Comparison of ENCODE assay signal across 8 mouse cellular contexts in the genomic region with DNA sequence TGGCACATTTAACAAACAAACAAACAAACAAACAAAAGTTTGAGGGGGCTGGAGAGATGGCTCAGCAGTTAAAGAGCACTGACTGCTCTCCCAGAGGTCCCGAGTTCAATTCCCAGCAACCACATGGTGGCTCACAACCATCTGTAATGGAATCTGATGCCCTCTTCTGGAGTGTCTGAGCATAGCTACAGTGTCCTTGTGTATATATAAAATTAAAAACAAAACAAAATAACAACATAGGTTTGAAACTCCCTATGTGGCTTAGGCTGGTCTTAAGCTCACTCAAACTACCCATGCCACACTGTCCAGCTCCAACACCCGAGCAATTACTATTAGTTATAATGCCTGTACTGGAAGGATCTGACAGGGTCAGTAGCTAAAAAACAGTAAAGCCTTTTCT. TPM values are rescaled to one million over a fixed set of nuclear protein-coding genes. Genes with fewer than 3 reads are reported as not detected.
DNase-seq lines count a peak whose midpoint lies in the region; ATAC-seq and TF ChIP-seq lines count a peak whose summit lies in the region.

No protein-coding gene starts in this region.

- H3K4me1 ChIP-seq in erythroblast, embryonic 14.5 days (ENCODE audit: control insufficient read depth): peaks cover 32% of the 10 kb centered on the region
- peaks cover 19% of the 10 kb centered on the region for H3K4me1 ChIP-seq in forebrain, embryonic 13.5 days
- H3K4me1 ChIP-seq in liver, embryonic 14.5 days (replicated peaks; ENCODE audit: control insufficient read depth in 2 of 2, insufficient read depth in 2 of 2, low read length in 1 of 2): peaks cover 3 to 10% of the 10 kb centered on the region in 2 experiments

- H3K27me3 ChIP-seq in erythroblast, embryonic 14.5 days (ENCODE audit: control insufficient read depth): no peaks in the 10 kb centered on the region
- H3K27me3 ChIP-seq in forebrain, embryonic 13.5 days: no peaks in the 10 kb centered on the region
- no peaks in the 10 kb centered on the region for H3K27me3 ChIP-seq in liver, embryonic 14.5 days (ENCODE audit: control insufficient read depth, insufficient read depth, low read length)

- peak overlapping the region; percentile 79 for H3K4me3 ChIP-seq in erythroblast, embryonic 14.5 days (replicated peaks)
- H3K4me3 ChIP-seq in forebrain, embryonic 13.5 days: peak overlapping the region; percentile 67
- H3K4me3 ChIP-seq in liver, embryonic 14.5 days (ENCODE audit: insufficient read depth in 1 of 2, low read depth in 2 of 2, low read length in 2 of 2): peak overlapping the region; percentile 25 to 98; a peak in 3 of 4 replicates

- peak overlapping the region; percentile 76 for H3K4me2 ChIP-seq in forebrain, embryonic 13.5 days
- peak overlapping the region; percentile 98 for H3K4me2 ChIP-seq in liver, embryonic 14.5 days (ENCODE audit: low read depth)

- TF ChIP-seq EP300 in liver, embryonic 14.5 days (IDR thresholded peaks at IDR 0.05; ENCODE audit: low read depth): no peak

- H3K27ac ChIP-seq in forebrain, embryonic 13.5 days: peak overlapping the region; percentile 91; the same call in 1 of the 2 replicates
- H3K27ac ChIP-seq in liver, embryonic 14.5 days: no peak overlapping the region

- H3K9me3 ChIP-seq in erythroblast, embryonic 14.5 days (ENCODE audit: control insufficient read depth, low read length): 0 out of 2 replicates have a peak, but pooled peaks cover 5% of the 10 kb centered on the region
- H3K9me3 ChIP-seq in forebrain, embryonic 13.5 days (replicated peaks): no peaks in the 10 kb centered on the region
- no peaks in the 10 kb centered on the region for H3K9me3 ChIP-seq in liver, embryonic 14.5 days (ENCODE audit: control insufficient read depth, low read length)

- peak overlapping the region; percentile 80 for H3K9ac ChIP-seq in forebrain, embryonic 13.5 days
- peak overlapping the region; percentile 95 for H3K9ac ChIP-seq in liver, embryonic 14.5 days (replicated peaks)

- TF ChIP-seq CTCF in liver, embryonic 14.5 days (IDR thresholded peaks at IDR 0.05; ENCODE audit: low read depth): peak; percentile 24; the same call in 1 of the 2 replicates

- 89% methylated on average over 2 of the region's 2 CpGs for WGBS in forebrain, embryonic 13.5 days
- WGBS in liver, embryonic 14.5 days (ENCODE audit: insufficient replicate concordance): 82% methylated on average over 2 of the region's 2 CpGs

- peaks cover 62% of the 10 kb centered on the region for H3K36me3 ChIP-seq in erythroblast, embryonic 14.5 days (ENCODE audit: control insufficient read depth)
- H3K36me3 ChIP-seq in forebrain, embryonic 13.5 days (ENCODE audit: poor library complexity, severe bottlenecking): peaks cover 22% of the 10 kb centered on the region
- H3K36me3 ChIP-seq in liver, embryonic 14.5 days (replicated peaks; ENCODE audit: control insufficient read depth, insufficient read depth, low read depth): peaks cover 19% of the 10 kb centered on the region

- ATAC-seq in erythroblast, adult 5-6 weeks (replicated peaks; ENCODE audit: low FRiP score, poor library complexity, severe bottlenecking): no peak
- ATAC-seq in forebrain, embryonic 13.5 days: no peak
- ATAC-seq in liver, embryonic 14.5 days (ENCODE audit: insufficient read depth): no peak

- DNase-seq in 3T3-L1 (ENCODE audit: low read depth, low spot score): peak; percentile 51
- no peak for DNase-seq in liver, embryonic 14.5 days (ENCODE audit: low read depth in 3 of 3, low spot score in 3 of 3)
- DNase-seq in embryo, embryonic 10.5 days (ENCODE audit: low spot score): no peak
- DNase-seq in right cerebral cortex, postnatal 14 days: no peak
- DNase-seq in adrenal gland, postnatal 36 days: no peak

RNA-seq across cellular contexts. Expression of a gene that starts 1.0 kb away (rescaled TPM):
- polyA plus RNA-seq in erythroblast, embryonic 14.5 days (2012): 41.6 and 50.1 TPM in 2 replicates
- 25.4 and 29.3 TPM in 2 replicates for total RNA-seq in erythroblast, adult 5-6 weeks (2015; ENCODE audit: low replicate concordance)
- total RNA-seq in erythroblast, adult 5-6 weeks (2017; ENCODE audit: low replicate concordance): 12.7 TPM in 1 of 2 replicates, not detected in the other
- polyA plus RNA-seq in forebrain, embryonic 13.5 days (2015; fragmentation: Nextera tagmentation; extraction: Ambion mirVana): 389 and 451 TPM in 2 replicates
- 123 and 181 TPM in 2 replicates for polyA plus RNA-seq in liver, embryonic 14.5 days (2012; rRNA removed)
- polyA plus RNA-seq in liver, embryonic 14.5 days (2014; fragmentation: Nextera tagmentation; extraction: Ambion mirVana): 248 and 249 TPM in 2 replicates
- total RNA-seq in adrenal gland, postnatal 36 days (2021): 100 to 1,000 TPM; 319 to 321 TPM

RNA-seq across cellular contexts. Expression of a gene that starts 1.2 kb away (rescaled TPM):
- polyA plus RNA-seq in erythroblast, embryonic 14.5 days (2012): 3.2 and 3.4 TPM in 2 replicates
- 6.3 and 17.8 TPM in 2 replicates for total RNA-seq in erythroblast, adult 5-6 weeks (2015; ENCODE audit: low replicate concordance)
- total RNA-seq in erythroblast, adult 5-6 weeks (2017; ENCODE audit: low replicate concordance): 12.8 and 13.7 TPM in 2 replicates
- 36.7 and 38.8 TPM in 2 replicates for polyA plus RNA-seq in forebrain, embryonic 13.5 days (2015; fragmentation: Nextera tagmentation; extraction: Ambion mirVana)
- 37.3 and 40.9 TPM in 2 replicates for polyA plus RNA-seq in liver, embryonic 14.5 days (2012; rRNA removed)
- 55.3 and 62.5 TPM in 2 replicates for polyA plus RNA-seq in liver, embryonic 14.5 days (2014; fragmentation: Nextera tagmentation; extraction: Ambion mirVana)
- 10 to 100 TPM; 82.1 to 90.9 TPM for total RNA-seq in adrenal gland, postnatal 36 days (2021)

RNA-seq across cellular contexts. Expression of a gene that starts 15.9 kb away (rescaled TPM):
- 0.01 TPM in 1 of 2 replicates, not detected in the other for polyA plus RNA-seq in erythroblast, embryonic 14.5 days (2012)
- 0.42 and 15.8 TPM in 2 replicates for total RNA-seq in erythroblast, adult 5-6 weeks (2015; ENCODE audit: low replicate concordance)
- total RNA-seq in erythroblast, adult 5-6 weeks (2017; ENCODE audit: low replicate concordance): 5.3 and 14.0 TPM in 2 replicates
- 20.7 and 21.2 TPM in 2 replicates for polyA plus RNA-seq in forebrain, embryonic 13.5 days (2015; fragmentation: Nextera tagmentation; extraction: Ambion mirVana)
- 1.9 and 3.9 TPM in 2 replicates for polyA plus RNA-seq in liver, embryonic 14.5 days (2012; rRNA removed)
- 5.1 and 5.5 TPM in 2 replicates for polyA plus RNA-seq in liver, embryonic 14.5 days (2014; fragmentation: Nextera tagmentation; extraction: Ambion mirVana)
- 10 to 100 TPM; 17.6 to 30.3 TPM for total RNA-seq in adrenal gland, postnatal 36 days (2021)

RNA-seq across cellular contexts. Expression of a gene that starts 31.0 kb away (rescaled TPM):
- 0.28 and 0.31 TPM in 2 replicates for polyA plus RNA-seq in erythroblast, embryonic 14.5 days (2012)
- 21.1 and 22.7 TPM in 2 replicates for total RNA-seq in erythroblast, adult 5-6 weeks (2015; ENCODE audit: low replicate concordance)
- total RNA-seq in erythroblast, adult 5-6 weeks (2017; ENCODE audit: low replicate concordance): 8.8 and 9.5 TPM in 2 replicates
- polyA plus RNA-seq in forebrain, embryonic 13.5 days (2015; fragmentation: Nextera tagmentation; extraction: Ambion mirVana): 30.0 and 39.0 TPM in 2 replicates
- polyA plus RNA-seq in liver, embryonic 14.5 days (2012; rRNA removed): 1.7 and 5.0 TPM in 2 replicates
- polyA plus RNA-seq in liver, embryonic 14.5 days (2014; fragmentation: Nextera tagmentation; extraction: Ambion mirVana): 9.6 and 9.8 TPM in 2 replicates
- total RNA-seq in adrenal gland, postnatal 36 days (2021): 10 to 100 TPM; 21.9 to 29.4 TPM

RNA-seq across cellular contexts. Expression of a gene that starts 31.1 kb away (rescaled TPM):
- polyA plus RNA-seq in erythroblast, embryonic 14.5 days (2012): 1.1 and 2.0 TPM in 2 replicates
- total RNA-seq in erythroblast, adult 5-6 weeks (2015; ENCODE audit: low replicate concordance): 13.2 and 13.6 TPM in 2 replicates
- 6.4 and 16.7 TPM in 2 replicates for total RNA-seq in erythroblast, adult 5-6 weeks (2017; ENCODE audit: low replicate concordance)
- 42.6 and 44.9 TPM in 2 replicates for polyA plus RNA-seq in forebrain, embryonic 13.5 days (2015; fragmentation: Nextera tagmentation; extraction: Ambion mirVana)
- polyA plus RNA-seq in liver, embryonic 14.5 days (2012; rRNA removed): 17.9 and 21.2 TPM in 2 replicates
- 11.5 and 14.0 TPM in 2 replicates for polyA plus RNA-seq in liver, embryonic 14.5 days (2014; fragmentation: Nextera tagmentation; extraction: Ambion mirVana)
- total RNA-seq in adrenal gland, postnatal 36 days (2021): 10 to 100 TPM; 47.5 to 55.6 TPM
